In the genomic region with DNA sequence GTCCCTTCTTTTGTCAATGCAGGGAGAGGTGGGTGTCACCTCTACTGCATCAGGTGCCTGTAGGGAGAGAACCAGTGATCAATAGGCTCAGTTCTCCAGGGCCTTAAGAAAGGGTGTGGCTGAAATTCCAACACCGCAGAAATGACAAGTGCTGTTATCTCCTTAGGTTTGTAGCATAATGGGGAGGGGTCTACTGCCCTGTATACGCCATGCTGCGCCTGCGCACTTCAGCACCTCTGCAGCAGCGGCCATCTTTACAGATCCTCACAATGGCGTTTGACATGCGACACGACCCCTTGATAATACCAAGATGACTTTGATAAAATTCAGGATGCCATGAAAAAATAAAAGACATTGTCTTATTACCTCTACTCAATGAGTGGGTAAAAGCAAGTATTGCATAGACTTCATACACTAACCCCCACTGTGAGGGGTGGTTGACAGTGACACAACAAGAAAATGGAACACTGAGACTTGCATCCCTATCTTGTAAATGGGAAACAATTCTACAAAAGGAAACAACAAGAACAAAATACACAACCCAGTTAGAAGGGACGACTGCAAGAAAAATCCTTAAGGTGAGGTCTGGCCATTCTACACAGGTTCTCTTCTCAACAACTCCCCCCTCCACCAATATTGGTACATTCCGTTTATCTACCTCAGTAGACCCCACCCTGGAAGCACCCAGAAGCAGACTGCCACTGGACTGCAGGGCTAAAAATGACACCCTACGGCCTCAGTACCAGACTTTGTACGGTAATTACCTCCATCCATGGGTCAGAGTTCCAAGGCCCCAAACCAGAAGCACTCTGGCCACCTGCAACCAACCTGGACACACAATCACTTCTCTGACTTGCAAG, we compare ENCODE assay signal across 9 mouse cellular contexts. TPM values are rescaled to one million over a fixed set of nuclear protein-coding genes. Genes with fewer than 3 reads are reported as not detected.
A peak's percentile ranks its signal among the peaks of the same experiment; 100 is the strongest.
DNase-seq lines count a peak whose midpoint lies in the region; ATAC-seq and TF ChIP-seq lines count a peak whose summit lies in the region.
"Had no signal": no experiment of that assay in that cellular context is flagged by ENCODE, and none has a peak within 500 bp of the region (broad histone marks: within the 10 kb centered on the region; RNA-seq: fewer than 3 reads in every experiment).

No protein-coding gene starts in this region.

- H3K4me2 ChIP-seq in intestine, embryonic 14.5 days (ENCODE audit: low read length): peak overlapping the region; percentile 49
- H3K4me2 ChIP-seq in limb, embryonic 11.5 days (ENCODE audit: low read depth, severe bottlenecking): peak overlapping the region; percentile 49

- no peaks in the 10 kb centered on the region for H3K36me3 ChIP-seq in testis, adult 2 months (ENCODE audit: control insufficient read depth, insufficient read depth, low read length)
- no peaks in the 10 kb centered on the region for H3K36me3 ChIP-seq in intestine, embryonic 14.5 days (ENCODE audit: control insufficient read depth, insufficient read depth, low read length)
- H3K36me3 ChIP-seq in limb, embryonic 11.5 days (ENCODE audit: control insufficient read depth, insufficient read depth, low read length): no peaks in the 10 kb centered on the region

- DNase-seq in testis, postnatal 10 days (ENCODE audit: low spot score): no peak
- DNase-seq in intestine, embryonic 14.5 days (ENCODE audit: low spot score): peak; percentile 49
- DNase-seq in limb, embryonic 11.5 days (ENCODE audit: low spot score): peak; percentile 19

- peaks cover 18% of the 10 kb centered on the region; the same call in 1 of the 2 replicates for H3K9me3 ChIP-seq in intestine, embryonic 14.5 days (ENCODE audit: control insufficient read depth, low read length)
- peaks cover 10% of the 10 kb centered on the region; the same call in 1 of the 2 replicates for H3K9me3 ChIP-seq in limb, embryonic 11.5 days (ENCODE audit: control insufficient read depth, low read length)

- no peak for TF ChIP-seq CTCF in testis, adult 2 months (IDR thresholded peaks at IDR 0.05; ENCODE audit: control insufficient read depth, insufficient read depth, insufficient replicate concordance, low read depth, low read length)
- no peak for TF ChIP-seq CTCF in embryonic fibroblast, embryonic 13.5 days (IDR thresholded peaks at IDR 0.05; ENCODE audit: borderline replicate concordance, insufficient read depth, low read length)
- no peak for TF ChIP-seq CTCF in olfactory bulb, adult 2 months (IDR thresholded peaks at IDR 0.05; ENCODE audit: insufficient read depth, low read depth, low read length)

- no peak for TF ChIP-seq POLR2A in testis, adult 2 months (IDR thresholded peaks at IDR 0.05; ENCODE audit: control insufficient read depth, low read depth, low read length)
- no peak for TF ChIP-seq POLR2A in embryonic fibroblast, embryonic 13.5 days (IDR thresholded peaks at IDR 0.05; ENCODE audit: low read depth, low read length)
- no peak for TF ChIP-seq POLR2A in olfactory bulb, adult 2 months (IDR thresholded peaks at IDR 0.05; ENCODE audit: insufficient read depth, low read depth, low read length)

- no peak overlapping the region; the same call in 1 of the 2 replicates for H3K9ac ChIP-seq in intestine, embryonic 14.5 days (ENCODE audit: low read length)
- H3K9ac ChIP-seq in limb, embryonic 11.5 days (ENCODE audit: low read length): no peak overlapping the region

- no peaks in the 10 kb centered on the region for H3K27me3 ChIP-seq in testis, adult 2 months (ENCODE audit: control insufficient read depth, insufficient read depth, low read length)
- H3K27me3 ChIP-seq in intestine, embryonic 14.5 days (replicated peaks; ENCODE audit: control insufficient read depth, insufficient read depth, low read length): no peaks in the 10 kb centered on the region
- no peaks in the 10 kb centered on the region for H3K27me3 ChIP-seq in limb, embryonic 11.5 days (ENCODE audit: control insufficient read depth, insufficient read depth, low read length)

- peaks cover 21% of the 10 kb centered on the region for H3K4me1 ChIP-seq in testis, adult 2 months (ENCODE audit: control insufficient read depth, insufficient read depth, low read length)
- no peaks in the 10 kb centered on the region for H3K4me1 ChIP-seq in embryonic fibroblast, embryonic 13.5 days (ENCODE audit: control insufficient read depth, insufficient read depth, low read length)
- no peaks in the 10 kb centered on the region for H3K4me1 ChIP-seq in intestine, embryonic 14.5 days (replicated peaks; ENCODE audit: control insufficient read depth, insufficient read depth, low read length)
- no peaks in the 10 kb centered on the region for H3K4me1 ChIP-seq in limb, embryonic 11.5 days (ENCODE audit: control insufficient read depth, insufficient read depth, low read length)
- no peaks in the 10 kb centered on the region for H3K4me1 ChIP-seq in olfactory bulb, adult 2 months (ENCODE audit: control insufficient read depth, insufficient read depth, low read length)

- H3K4me3 ChIP-seq in testis, adult 2 months (ENCODE audit: control insufficient read depth, low read depth, low read length): peak overlapping the region; percentile 86
- H3K4me3 ChIP-seq in embryonic fibroblast, embryonic 13.5 days (ENCODE audit: insufficient read depth, low read length): peak overlapping the region; percentile 74
- peak overlapping the region; percentile 52 for H3K4me3 ChIP-seq in intestine, embryonic 14.5 days (ENCODE audit: low read depth, low read length)
- H3K4me3 ChIP-seq in limb, embryonic 11.5 days (ENCODE audit: low read depth, low read length): peak overlapping the region; percentile 49
- H3K4me3 ChIP-seq in olfactory bulb, adult 2 months (ENCODE audit: insufficient read depth, low read depth, low read length): peak overlapping the region; percentile 58

- 0 out of 2 replicates have a peak overlapping the region, but pooled peaks have one; percentile 18 for H3K27ac ChIP-seq in testis, adult 2 months (ENCODE audit: control insufficient read depth, insufficient read depth, low read depth, low read length)
- H3K27ac ChIP-seq in embryonic fibroblast, embryonic 13.5 days (ENCODE audit: insufficient read depth, low read length): no peak overlapping the region
- H3K27ac ChIP-seq in intestine, embryonic 14.5 days (ENCODE audit: low read depth): no peak overlapping the region
- H3K27ac ChIP-seq in limb, embryonic 11.5 days (replicated peaks; ENCODE audit: low read depth, low read length): no peak overlapping the region
- H3K27ac ChIP-seq in olfactory bulb, adult 2 months (ENCODE audit: insufficient read depth, low read depth, low read length): peak overlapping the region; percentile 67

- WGBS in intestine, embryonic 14.5 days: 57% methylated on average over 12 of the region's 12 CpGs
- WGBS in limb, embryonic 11.5 days: 52% methylated on average over 12 of the region's 12 CpGs
- WGBS in olfactory bulb, adult 2 months: 51% methylated on average over 12 of the region's 12 CpGs

- ATAC-seq in intestine, embryonic 14.5 days (replicated peaks; ENCODE audit: low FRiP score, low TSS enrichment, low read depth): 0 out of 2 replicates have a peak, but pooled peaks have one; percentile 60
- ATAC-seq in limb, embryonic 11.5 days (ENCODE audit: insufficient number of reproducible peaks, low FRiP score, low TSS enrichment, low read depth): no peak
- ATAC-seq in megakaryocyte-erythroid progenitor cell, adult 5-6 weeks (replicated peaks; ENCODE audit: low FRiP score, low TSS enrichment, poor library complexity, severe bottlenecking): no peak
- ATAC-seq in activated CD4-positive, CD25-positive, alpha-beta regulatory T cell, adult 4 months: no peak

RNA-seq across cellular contexts. Expression of a gene that starts 1.6 kb away (rescaled TPM):
- not detected in 2 replicates for polyA plus RNA-seq in testis, adult 2 months (2012; rRNA removed)
- 9.1 and 25.8 TPM in 2 replicates for polyA plus RNA-seq in embryonic fibroblast, embryonic 13.5 days (2011; ENCODE audit: insufficient read length, low read depth, missing spikeins)
- polyA plus RNA-seq in intestine, embryonic 14.5 days (2014; fragmentation: Nextera tagmentation; extraction: Ambion mirVana): 35.5 and 38.3 TPM in 2 replicates
- 38.2 and 55.3 TPM in 2 replicates for polyA plus RNA-seq in limb, embryonic 11.5 days (2014; fragmentation: Nextera tagmentation; extraction: Ambion mirVana)
- 2,512 TPM in 1 of 2 replicates, not detected in the other for polyA plus RNA-seq in olfactory bulb, adult 2 months (2012; ENCODE audit: insufficient read depth, insufficient read length, low replicate concordance, missing spikeins)
- not detected in 2 replicates for total RNA-seq in megakaryocyte-erythroid progenitor cell, adult 5-6 weeks (2014; fragmentation: Nextera tagmentation)
- total RNA-seq in megakaryocyte-erythroid progenitor cell, adult 5-6 weeks (2017): not detected in 2 replicates
- not detected for polyA plus RNA-seq in activated CD4-positive, CD25-positive, alpha-beta regulatory T cell, adult 4 months (2017; shearing (Covaris generic))
- polyA plus RNA-seq: spleen, adult 2 months had no signal

RNA-seq across cellular contexts. Expression of a gene that starts 1.6 kb away (rescaled TPM):
- 0.12 and 0.20 TPM in 2 replicates for polyA plus RNA-seq in testis, adult 2 months (2012; rRNA removed)
- polyA plus RNA-seq in embryonic fibroblast, embryonic 13.5 days (2011; ENCODE audit: insufficient read length, low read depth, missing spikeins): 2.8 and 4.8 TPM in 2 replicates
- 0.20 and 0.57 TPM in 2 replicates for polyA plus RNA-seq in intestine, embryonic 14.5 days (2014; fragmentation: Nextera tagmentation; extraction: Ambion mirVana)
- 0.67 and 0.84 TPM in 2 replicates for polyA plus RNA-seq in limb, embryonic 11.5 days (2014; fragmentation: Nextera tagmentation; extraction: Ambion mirVana)
- polyA plus RNA-seq in olfactory bulb, adult 2 months (2012; ENCODE audit: insufficient read depth, insufficient read length, low replicate concordance, missing spikeins): not detected in 2 replicates
- 0.74 TPM in 1 of 2 replicates, not detected in the other for total RNA-seq in megakaryocyte-erythroid progenitor cell, adult 5-6 weeks (2014; fragmentation: Nextera tagmentation)
- not detected in 2 replicates for total RNA-seq in megakaryocyte-erythroid progenitor cell, adult 5-6 weeks (2017)
- not detected for polyA plus RNA-seq in activated CD4-positive, CD25-positive, alpha-beta regulatory T cell, adult 4 months (2017; shearing (Covaris generic))

Comparison
In these comparisons a context has a peak if more than half of its experiments do, and no peak if none do; other contexts are left out.
1. H3K27ac ChIP-seq: peak in testis, adult 2 months (single experiment) and olfactory bulb, adult 2 months (single experiment); none in embryonic fibroblast, embryonic 13.5 days (single experiment), intestine, embryonic 14.5 days (single experiment) and limb, embryonic 11.5 days (single experiment).
2. RNA of a gene that starts 1.6 kb away (polyA plus RNA-seq): 2,512 TPM in olfactory bulb, adult 2 months, 38.2 to 55.3 TPM in limb, embryonic 11.5 days, 35.5 to 38.3 TPM in intestine, embryonic 14.5 days and 9.1 to 25.8 TPM in embryonic fibroblast, embryonic 13.5 days; not detected in testis, adult 2 months and not detected in activated CD4-positive, CD25-positive, alpha-beta regulatory T cell, adult 4 months; every median in the first group is over 10 times any median in the second.
3. Peak in every context shown above with its lines, with median percentiles within 50 percentile points of each other: H3K4me3 ChIP-seq.